Mouse (Mus musculus) megakaryocyte, embryonic 14.5 days (primary cell): ENCODE measurements at regions not wholly inside any gene's neighbourhood (a gene's known extent, or its start where the extent isn't known, plus 50 kb on each side); places are given as distances from the start of the nearest gene placed in this dataset.
"Not testable (repeated sequence)": the region's sequence is repeated elsewhere in the genome, so short reads cannot be mapped to it uniquely, and the experiment has no call there.

Source experiments
- H3K27me3 ChIP-seq: replicated peaks from 2 replicates; pipeline ENCODE3; 2012; ENCODE audit warnings: inconsistent platforms
- H3K36me3 ChIP-seq: replicated peaks from 2 replicates; pipeline ENCODE3; 2012; ENCODE audit warnings: low read length, inconsistent platforms, mixed read lengths
- H3K4me1 ChIP-seq: 2 replicates; pipeline ENCODE4 v1.6.1; 2012; ENCODE audit warnings: inconsistent platforms
- H3K4me3 ChIP-seq: replicated peaks from 2 replicates; pipeline ENCODE3; 2012; ENCODE audit warnings: moderate library complexity, mild to moderate bottlenecking, inconsistent platforms
- H3K9me3 ChIP-seq: 2 replicates; pipeline ENCODE4 v1.6.1; 2012; ENCODE audit warnings: inconsistent platforms
- FLI1 ChIP-seq: IDR thresholded peaks from 2 replicates; pipeline ENCODE4 v1.6.1; 2012; ENCODE audit warnings: low read length, inconsistent platforms, mixed read lengths
- GATA1 ChIP-seq: IDR thresholded peaks from 3 replicates; pipeline ENCODE4 v1.6.1; 2012; ENCODE audit warnings: mixed read lengths, low read length, inconsistent platforms, borderline replicate concordance

DNA sequence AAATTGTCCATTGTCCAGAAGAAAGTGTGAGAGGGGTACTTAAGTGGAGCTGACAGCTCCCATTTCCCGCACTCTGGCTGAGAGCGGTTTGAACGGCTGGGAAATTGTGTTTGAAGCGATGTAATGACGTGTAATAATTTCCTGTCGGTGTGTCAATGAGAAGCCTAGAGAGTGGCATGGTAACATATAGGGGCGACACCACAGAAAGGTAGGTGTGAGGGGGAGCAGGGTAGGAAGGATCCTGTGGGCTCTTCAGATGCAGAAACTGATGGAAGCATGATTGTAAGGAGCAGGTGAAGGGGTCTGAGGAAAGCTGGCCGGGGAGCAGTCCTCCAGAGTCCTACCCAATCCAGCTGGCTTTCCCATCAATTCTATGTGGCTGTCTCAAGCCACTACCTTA is 189.2 kb upstream of the Irx4 start:
- Histone ChIP-seq H3K27me3 (no peaks in the 10 kb centered on the region), H3K4me3 (no peak overlapping the region), H3K9me3 (peaks cover 69% of the 10 kb centered on the region), H3K36me3 (no peaks in the 10 kb centered on the region), H3K4me1 (no peaks in the 10 kb centered on the region)
- TF ChIP-seq GATA1 (no peak), FLI1 (no peak)

DNA sequence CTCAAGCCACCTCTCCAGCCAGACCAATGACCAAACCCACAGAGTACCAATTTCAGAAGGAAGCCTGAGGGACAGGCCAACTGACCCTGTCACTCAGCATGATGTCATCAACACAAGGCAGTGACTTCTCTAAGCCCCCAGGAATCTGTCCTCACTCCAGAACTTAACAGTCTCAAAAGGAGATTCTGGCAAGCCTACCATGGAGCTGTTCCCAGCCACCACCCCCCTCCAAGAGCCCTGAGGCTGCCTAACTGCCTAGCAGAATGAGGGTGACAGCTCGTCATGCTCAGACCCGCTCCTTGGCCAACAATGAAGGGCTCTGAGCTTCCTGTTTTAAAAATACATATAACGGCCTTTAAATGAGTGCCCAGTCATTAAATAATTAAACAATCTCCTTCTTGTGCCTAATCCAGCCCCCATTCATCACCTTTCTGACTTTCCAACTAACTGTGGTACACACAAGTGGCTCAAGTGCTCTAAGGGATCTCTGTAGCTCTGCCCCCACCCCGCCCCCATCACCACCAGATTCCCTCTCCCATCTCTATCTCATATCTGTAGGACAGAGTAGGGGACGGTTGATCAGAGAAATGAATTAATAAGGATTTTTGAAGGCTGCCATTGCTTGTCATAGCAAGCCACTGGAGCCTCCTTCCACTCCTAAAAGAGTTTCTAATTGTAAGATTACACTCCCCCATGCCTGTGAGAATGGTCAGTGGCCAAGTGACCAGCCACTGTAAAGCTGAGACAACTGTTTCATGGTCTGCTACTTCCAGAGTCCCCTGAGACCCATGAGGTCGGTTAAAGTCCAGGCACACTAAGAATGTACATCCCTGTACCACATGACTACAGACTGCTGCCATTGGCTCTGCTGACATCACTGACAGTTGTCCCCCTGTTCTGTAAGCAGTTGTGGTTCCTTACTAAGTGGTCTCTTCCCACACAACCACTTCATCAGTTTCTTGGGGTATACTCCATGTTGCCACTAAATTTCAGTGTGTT is 188.1 kb upstream of the Irx4 start:
- Histone ChIP-seq H3K4me1 (no peaks in the 10 kb centered on the region), H3K36me3 (no peaks in the 10 kb centered on the region), H3K9me3 (peaks cover 69% of the 10 kb centered on the region), H3K4me3 (no peak overlapping the region), H3K27me3 (no peaks in the 10 kb centered on the region)
- TF ChIP-seq FLI1 (no peak), GATA1 (no peak)

DNA sequence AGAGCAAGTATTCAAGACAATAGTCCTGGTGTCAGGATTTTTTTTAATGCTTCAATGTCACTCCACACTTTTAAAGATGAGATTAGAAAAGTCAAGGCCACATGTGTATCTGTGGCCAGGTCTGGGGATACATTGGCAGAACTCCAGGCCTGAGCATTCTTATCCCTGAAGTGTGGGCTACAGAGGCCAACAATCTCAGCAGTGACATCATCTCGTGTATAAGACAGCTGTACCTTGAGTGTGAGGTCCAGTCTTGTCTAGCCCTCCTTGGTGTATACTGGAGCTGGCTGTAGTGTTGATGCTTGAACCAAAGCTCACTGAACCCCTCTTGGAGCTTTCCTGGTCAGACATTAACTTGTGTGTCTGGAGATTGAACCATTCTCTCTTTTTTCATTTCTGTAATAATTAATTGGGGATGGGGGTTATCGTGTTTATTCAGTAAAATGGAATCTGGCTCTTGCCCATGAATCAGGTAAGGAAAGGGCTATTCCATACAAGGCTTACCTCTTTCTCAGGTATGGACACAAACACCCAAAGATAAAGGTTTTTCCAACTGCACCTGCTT is 182.3 kb upstream of the Irx4 start:
- peaks cover 41% of the 10 kb centered on the region for H3K9me3 ChIP-seq
- TF ChIP-seq FLI1 (no peak), GATA1 (no peak)
- no peaks in the 10 kb centered on the region for H3K36me3 ChIP-seq
- H3K4me3 ChIP-seq: no peak overlapping the region
- no peaks in the 10 kb centered on the region for H3K27me3 ChIP-seq
- H3K4me1 ChIP-seq: no peaks in the 10 kb centered on the region

DNA sequence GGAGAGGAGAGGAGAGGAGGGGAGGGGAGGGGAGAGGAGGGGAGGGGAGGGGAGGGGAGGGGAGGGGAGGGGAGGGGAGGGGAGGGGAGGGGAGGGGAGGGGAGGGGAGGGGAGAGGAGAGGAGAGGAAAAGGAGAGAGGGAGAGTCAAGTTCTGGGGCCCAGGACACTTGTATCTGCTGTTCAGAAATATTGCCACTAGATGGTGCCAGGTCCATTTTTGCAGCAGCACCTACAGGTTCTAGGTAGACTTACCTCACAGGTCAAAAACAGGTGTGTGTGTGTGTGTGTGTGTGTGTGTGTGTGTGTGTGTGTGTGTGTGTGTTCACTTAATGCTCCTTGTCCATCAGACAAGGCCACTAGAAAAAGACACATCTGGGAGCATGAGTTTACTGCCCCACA is 172.5 kb upstream of the Irx4 start:
- not testable (repeated sequence) for H3K27me3 ChIP-seq, H3K4me1 ChIP-seq, H3K36me3 ChIP-seq, H3K4me3 ChIP-seq, H3K9me3 ChIP-seq

DNA sequence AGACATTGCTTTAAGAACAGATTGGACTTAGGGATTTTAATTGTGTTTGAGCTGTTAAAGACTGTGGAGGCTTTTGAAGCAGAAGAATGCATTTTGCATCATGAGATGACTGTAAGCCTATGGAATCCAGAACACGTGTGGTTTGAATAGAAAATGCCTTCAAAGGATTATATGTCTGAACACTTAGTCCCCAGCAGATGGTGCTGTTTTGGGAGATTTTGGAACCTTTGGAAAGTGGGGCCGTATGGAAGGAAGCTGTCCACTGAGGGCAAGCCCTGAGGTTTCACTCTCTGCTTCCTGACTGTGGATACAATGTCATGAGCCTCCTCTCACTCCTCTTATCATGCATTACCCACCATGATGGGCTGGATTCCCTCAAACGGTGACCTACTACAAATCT is 168.4 kb upstream of the Irx4 start:
- no peaks in the 10 kb centered on the region for H3K27me3 ChIP-seq
- peaks cover 5% of the 10 kb centered on the region; the same call in 1 of the 2 replicates for H3K9me3 ChIP-seq
- H3K36me3 ChIP-seq: no peaks in the 10 kb centered on the region
- H3K4me3 ChIP-seq: no peak overlapping the region
- TF ChIP-seq FLI1 (no peak), GATA1 (no peak)
- no peaks in the 10 kb centered on the region for H3K4me1 ChIP-seq

DNA sequence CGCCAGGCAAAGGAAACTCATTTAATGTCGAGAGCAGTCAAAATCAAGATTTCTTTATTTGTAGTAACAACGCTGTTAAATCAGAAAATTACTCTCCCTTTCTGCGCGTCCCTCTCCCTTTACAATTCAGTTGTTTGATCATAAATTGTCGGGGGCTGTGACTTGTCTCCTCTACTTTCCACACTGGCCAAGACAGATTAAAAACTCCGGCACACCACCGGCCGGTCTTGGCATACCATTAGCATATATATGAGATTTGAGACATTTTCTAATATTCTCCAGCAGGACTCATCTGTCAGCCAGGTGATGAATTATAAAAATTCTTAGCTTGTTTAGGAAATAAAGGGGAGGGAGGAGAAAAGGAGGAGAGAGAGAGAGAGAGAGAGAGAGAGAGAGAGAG is 162.8 kb upstream of the Irx4 start:
- Histone ChIP-seq H3K36me3 (no peaks in the 10 kb centered on the region), H3K27me3 (no peaks in the 10 kb centered on the region), H3K4me3 (no peak overlapping the region), H3K9me3 (peaks cover 3% of the 10 kb centered on the region; the same call in 1 of the 2 replicates), H3K4me1 (no peaks in the 10 kb centered on the region)
- TF ChIP-seq FLI1: no peak
- no peak for TF ChIP-seq GATA1

DNA sequence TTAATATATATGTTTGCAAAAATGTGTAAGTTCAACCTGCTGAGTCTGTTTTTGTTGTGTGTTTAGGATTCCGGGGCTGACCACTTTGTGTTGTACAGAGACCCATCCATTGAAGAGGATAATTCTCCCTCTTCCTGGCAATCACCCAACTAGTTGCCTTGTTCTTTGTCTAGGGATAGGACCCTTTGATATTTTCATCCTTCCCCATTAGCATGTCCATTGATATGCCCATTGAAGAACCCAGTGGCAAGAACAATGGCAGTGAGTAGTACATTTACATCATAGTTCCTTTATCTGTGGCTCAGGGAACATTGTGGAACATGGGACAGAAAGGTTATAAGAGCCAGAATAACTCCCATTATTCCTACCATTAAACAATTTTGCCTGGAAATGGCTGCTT is 160.9 kb upstream of the Irx4 start:
- Histone ChIP-seq H3K4me3 (no peak overlapping the region), H3K9me3 (peaks cover 3% of the 10 kb centered on the region; the same call in 1 of the 2 replicates), H3K4me1 (no peaks in the 10 kb centered on the region), H3K36me3 (no peaks in the 10 kb centered on the region), H3K27me3 (no peaks in the 10 kb centered on the region)
- no peak for TF ChIP-seq GATA1
- TF ChIP-seq FLI1: no peak

DNA sequence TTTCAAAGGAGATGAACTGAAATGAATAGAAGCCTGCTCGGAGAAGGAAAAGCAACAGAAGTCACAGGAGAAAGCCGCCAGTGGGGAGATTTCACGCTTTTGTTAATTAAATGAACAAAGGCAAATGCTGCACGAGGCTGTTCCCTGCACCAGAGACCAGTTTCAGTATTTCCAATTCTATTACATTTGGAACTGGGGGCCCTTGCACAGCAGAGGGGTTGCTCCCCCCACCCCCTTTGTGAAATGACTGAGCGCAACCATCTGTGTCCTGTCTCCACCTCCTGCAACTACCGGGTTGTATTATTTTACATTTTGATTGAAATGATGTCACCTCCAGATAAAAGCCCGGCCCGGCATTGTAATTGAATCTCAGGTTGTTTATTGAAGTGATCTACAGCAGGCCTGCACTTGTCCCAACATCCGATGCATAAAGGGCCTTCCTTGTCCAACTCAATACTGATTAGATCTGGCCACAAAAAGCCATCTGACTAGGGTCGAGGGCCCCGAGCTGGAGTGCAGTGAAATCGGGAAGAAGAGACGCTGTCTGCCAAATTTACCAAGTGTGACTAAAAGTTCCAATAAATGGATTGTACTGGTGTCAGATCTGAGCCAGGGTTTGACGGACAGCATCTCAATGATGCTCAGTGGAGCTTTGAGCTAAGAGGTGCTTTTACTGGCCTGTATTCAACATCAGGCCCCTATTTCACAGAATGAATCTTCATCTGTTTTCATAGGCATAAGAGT is 152.9 kb upstream of the Irx4 start:
- Histone ChIP-seq H3K9me3 (peaks cover 8% of the 10 kb centered on the region; the same call in 1 of the 2 replicates), H3K27me3 (no peaks in the 10 kb centered on the region), H3K36me3 (no peaks in the 10 kb centered on the region), H3K4me1 (no peaks in the 10 kb centered on the region), H3K4me3 (no peak overlapping the region)
- TF ChIP-seq FLI1: no peak
- no peak for TF ChIP-seq GATA1

DNA sequence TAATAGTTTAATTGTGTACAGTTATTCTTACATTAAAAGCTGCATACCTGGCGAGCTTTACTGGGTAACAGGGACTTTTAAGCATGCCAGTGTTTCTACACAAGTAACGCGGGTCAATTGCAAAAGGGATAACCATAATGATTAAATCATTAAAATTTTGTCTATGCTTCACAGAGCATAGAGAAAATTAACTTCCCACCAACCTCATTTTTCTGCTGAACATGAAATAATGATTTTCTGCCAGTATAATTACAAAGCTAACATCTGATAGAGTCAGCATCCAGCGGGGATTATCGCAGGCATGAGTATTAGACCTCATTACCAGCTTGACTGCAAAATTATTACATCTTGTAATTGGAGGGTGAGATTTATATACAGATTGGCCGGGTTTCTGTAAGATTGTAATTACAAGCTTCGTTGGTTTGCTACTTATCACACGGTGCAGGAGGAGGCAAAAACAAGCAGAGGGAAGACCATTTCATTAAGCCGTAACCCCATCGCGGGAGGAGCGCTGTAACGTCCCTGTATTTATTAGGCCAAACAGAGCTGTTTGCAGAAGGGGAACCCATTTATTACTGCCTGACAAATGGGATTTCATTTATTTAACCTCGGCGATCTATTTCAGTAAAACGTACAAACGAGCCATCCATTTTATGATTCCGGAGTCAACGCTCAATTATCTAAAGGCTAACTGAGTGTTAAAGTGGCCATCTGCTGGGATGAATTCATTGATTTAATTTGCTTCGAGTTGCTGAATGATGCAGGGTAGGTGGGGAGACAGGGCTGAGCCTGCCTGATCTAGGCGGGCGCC is 143.3 kb upstream of the Irx4 start:
- Histone ChIP-seq H3K27me3 (no peaks in the 10 kb centered on the region), H3K36me3 (no peaks in the 10 kb centered on the region), H3K4me1 (no peaks in the 10 kb centered on the region), H3K4me3 (no peak overlapping the region), H3K9me3 (peaks cover 10% of the 10 kb centered on the region; the same call in 1 of the 2 replicates)
- TF ChIP-seq GATA1 (no peak), FLI1 (no peak)
